Mouse (Mus musculus) ES-Bruce4 (cell line): ENCODE results near the gene Slc25a17.

Experiments
- CTCF ChIP-seq: IDR thresholded peaks from one replicate; pipeline ENCODE4 v1.8.1; 2011; ENCODE audit warnings: low read depth, low read length
- POLR2A ChIP-seq: IDR thresholded peaks from one replicate; pipeline ENCODE4 v1.8.1; 2011; ENCODE audit warnings: low read length; ENCODE audit not compliant: insufficient read depth

- no peak for TF ChIP-seq POLR2A
- TF ChIP-seq CTCF = no peak
These were observed 33.1 kb downstream of the Slc25a17 start for GRCm38 (mm10) chr15:81327501-81327900.
